Mouse (Mus musculus) liver, embryonic 16.5 days (tissue): ENCODE measurements around the gene Naglu. TPM values are rescaled to one million over a fixed set of nuclear protein-coding genes. Genes with fewer than 3 reads are reported as not detected.

Source experiments
- ATAC-seq: fragments of 200-750 bp; cut with Nextera tagmentation; 2 replicates; pipeline ENCODE4 v1.8.0; 2017; ENCODE audit warnings: low read depth, mild to moderate bottlenecking, moderate number of reproducible peaks, moderate library complexity
- H3K27ac ChIP-seq: fragments of 300-500 bp; sonication (generic); 2 replicates; pipeline ENCODE4 v1.5.1; 2014; ENCODE audit warnings: mild to moderate bottlenecking, low read length
- H3K27me3 ChIP-seq: fragments of 300-500 bp; sonication (generic); 2 replicates; pipeline ENCODE4 v1.6.1; 2014; ENCODE audit warnings: low read depth, low read length, mixed read lengths; ENCODE audit not compliant: control insufficient read depth, insufficient read depth
- H3K36me3 ChIP-seq: fragments of 300-500 bp; sonication (generic); 2 replicates; pipeline ENCODE4 v1.6.1; 2014; ENCODE audit warnings: mild to moderate bottlenecking; ENCODE audit not compliant: control insufficient read depth, insufficient read depth
- H3K4me1 ChIP-seq: fragments of 300-500 bp; sonication (generic); 2 replicates; pipeline ENCODE4 v1.6.1; 2014; ENCODE audit warnings: low read depth, low read length, mixed read lengths; ENCODE audit not compliant: control insufficient read depth
- H3K4me2 ChIP-seq: fragments of 300-500 bp; sonication (generic); 2 replicates; pipeline ENCODE4 v1.6.1; 2014; ENCODE audit warnings: low read depth, low read length, mixed read lengths
- H3K4me3 ChIP-seq: fragments of 300-500 bp; sonication (generic); 2 replicates; pipeline ENCODE4 v1.5.1; 2014; ENCODE audit warnings: low read depth, mild to moderate bottlenecking, low read length
- H3K9ac ChIP-seq: fragments of 300-500 bp; sonication (generic); 2 replicates; pipeline ENCODE4 v1.6.1; 2014; ENCODE audit warnings: low read depth, low read length
- H3K9me3 ChIP-seq: fragments of 300-500 bp; sonication (generic); replicated peaks from 2 replicates; pipeline ENCODE4 v1.6.1; 2016; ENCODE audit warnings: low read length; ENCODE audit not compliant: control insufficient read depth
- WGBS: fragments of 180-500 bp; shearing (Covaris S2); extraction: QIAGEN DNeasy Blood & Tissue Kit; methylation state at CpG from one replicate; pipeline ENCODE4 v1.1.7; 2014; ENCODE audit not compliant: insufficient replicate concordance; 5-methylcytosine and 5-hydroxymethylcytosine counted together
- polyA plus RNA-seq: library from polyadenylated mRNA; unstranded; fragments of >200 nt; fragmentation: Nextera tagmentation; extraction: Ambion mirVana; gene quantifications from 2 replicates; pipeline ENCODE4 v1.2.1, GENCODE M21; 2015

Naglu gene
- polyA plus RNA-seq, 1 experiment from 2014 or later, result 7.2 TPM

DNA sequence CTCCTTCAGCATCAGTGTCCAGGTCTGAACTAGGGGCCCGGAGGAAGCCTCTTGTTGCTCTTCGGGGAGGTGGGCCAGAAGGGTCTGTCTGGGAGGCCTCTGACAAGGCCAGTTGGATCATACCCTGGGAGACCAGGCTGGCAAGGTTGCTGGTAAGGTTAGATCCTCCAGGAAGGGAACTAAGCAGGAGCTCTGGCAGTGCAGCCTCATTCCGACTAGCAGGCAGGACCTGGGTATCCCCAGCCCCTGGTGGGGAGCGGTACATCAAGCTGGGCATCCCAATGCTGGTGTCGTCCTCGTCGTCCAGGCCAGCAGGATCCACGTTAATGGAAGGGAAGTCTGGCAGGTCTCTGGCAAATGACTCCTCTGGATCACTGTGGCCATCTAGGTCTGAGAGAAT is 28.4 kb downstream of the Naglu start:
- no peak overlapping the region for H3K4me2 ChIP-seq
- WGBS, result 82% methylated on average over 8 of the region's 8 CpGs
- no peak overlapping the region for H3K4me3 ChIP-seq
- no peak overlapping the region for H3K9ac ChIP-seq
- peaks cover 48% of the 10 kb centered on the region for H3K36me3 ChIP-seq
- H3K27me3 ChIP-seq, result no peaks in the 10 kb centered on the region
- no peaks in the 10 kb centered on the region for H3K9me3 ChIP-seq
- H3K27ac ChIP-seq, result no peak overlapping the region
- ATAC-seq, result no peak
- H3K4me1 ChIP-seq, result peaks cover 18% of the 10 kb centered on the region

GRCm38 (mm10) chr11:101103011-101103410 is 33.2 kb downstream of the Naglu start:
- no peak for ATAC-seq
- no peaks in the 10 kb centered on the region for H3K9me3 ChIP-seq
- H3K4me2 ChIP-seq, result no peak overlapping the region
- 83% methylated on average over 5 of the region's 5 CpGs for WGBS
- no peaks in the 10 kb centered on the region for H3K4me1 ChIP-seq
- H3K27me3 ChIP-seq, result no peaks in the 10 kb centered on the region
- H3K9ac ChIP-seq, result no peak overlapping the region
- no peak overlapping the region for H3K4me3 ChIP-seq
- no peak overlapping the region for H3K27ac ChIP-seq
- H3K36me3 ChIP-seq, result peaks cover 46% of the 10 kb centered on the region

DNA sequence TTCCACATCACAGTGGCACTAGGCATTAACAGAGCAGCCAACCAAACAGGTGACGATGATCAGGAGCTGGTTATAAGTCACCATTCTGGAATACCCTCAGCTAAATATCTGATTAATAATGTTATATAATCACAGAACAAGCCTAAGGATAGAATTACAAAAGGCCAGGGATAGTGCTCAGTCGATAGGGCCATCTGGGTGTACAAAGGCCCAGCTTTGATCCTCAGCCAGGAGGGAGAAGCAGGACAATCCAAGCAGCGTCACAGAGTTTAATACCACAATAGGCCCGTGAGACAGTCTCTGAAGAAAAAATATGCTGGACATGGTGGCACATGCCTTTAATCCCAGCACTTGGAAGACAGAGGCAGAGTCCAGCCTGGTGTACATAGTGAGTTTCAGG is 39.5 kb downstream of the Naglu start:
- Histone ChIP-seq H3K27ac (no peak overlapping the region), H3K4me2 (no peak overlapping the region), H3K27me3 (no peaks in the 10 kb centered on the region), H3K9me3 (no peaks in the 10 kb centered on the region), H3K36me3 (peaks cover 6% of the 10 kb centered on the region; the same call in 1 of the 2 replicates), H3K9ac (no peak overlapping the region), H3K4me3 (no peak overlapping the region), H3K4me1 (no peaks in the 10 kb centered on the region; the same call in 1 of the 2 replicates)
- ATAC-seq, result no peak
- 87% methylated on average over 4 of the region's 4 CpGs for WGBS

- Histone ChIP-seq H3K4me2 (no peak overlapping the region), H3K4me3 (no peak overlapping the region), H3K27me3 (no peaks in the 10 kb centered on the region), H3K4me1 (no peaks in the 10 kb centered on the region; the same call in 1 of the 2 replicates), H3K36me3 (peaks cover 2% of the 10 kb centered on the region; the same call in 1 of the 2 replicates), H3K9me3 (no peaks in the 10 kb centered on the region), H3K27ac (no peak overlapping the region), H3K9ac (no peak overlapping the region)
- no peak for ATAC-seq
- WGBS, result 51% methylated on average over 5 of the region's 5 CpGs
These were observed 40.9 kb downstream of the Naglu start for GRCm38 (mm10) chr11:101110708-101111107.

- H3K36me3 ChIP-seq, result no peaks in the 10 kb centered on the region
- peaks cover 3% of the 10 kb centered on the region; the same call in 1 of the 2 replicates for H3K4me1 ChIP-seq
- no peaks in the 10 kb centered on the region for H3K27me3 ChIP-seq
- H3K4me3 ChIP-seq, result no peak overlapping the region
- ATAC-seq, result no peak
- H3K9me3 ChIP-seq, result no peaks in the 10 kb centered on the region
- H3K9ac ChIP-seq, result no peak overlapping the region
- no peak overlapping the region for H3K4me2 ChIP-seq
- 82% methylated on average over 4 of the region's 4 CpGs for WGBS
- no peak overlapping the region for H3K27ac ChIP-seq
These were observed 41.4 kb downstream of the Naglu start for GRCm38 (mm10) chr11:101111178-101111577.

- H3K27ac ChIP-seq, result no peak overlapping the region
- H3K9me3 ChIP-seq, result no peaks in the 10 kb centered on the region
- H3K4me1 ChIP-seq, result peaks cover 3% of the 10 kb centered on the region; the same call in 1 of the 2 replicates
- H3K27me3 ChIP-seq, result no peaks in the 10 kb centered on the region
- no peak for ATAC-seq
- WGBS, result 89% methylated on average over 3 of the region's 3 CpGs
- no peak overlapping the region for H3K4me3 ChIP-seq
- H3K9ac ChIP-seq, result no peak overlapping the region
- peaks cover 2% of the 10 kb centered on the region; the same call in 1 of the 2 replicates for H3K36me3 ChIP-seq
- no peak overlapping the region for H3K4me2 ChIP-seq
These were observed 42.4 kb downstream of the Naglu start for GRCm38 (mm10) chr11:101112186-101112585.

GRCm38 (mm10) chr11:101115564-101115963 is 45.8 kb downstream of the Naglu start:
- no peak overlapping the region for H3K27ac ChIP-seq

DNA sequence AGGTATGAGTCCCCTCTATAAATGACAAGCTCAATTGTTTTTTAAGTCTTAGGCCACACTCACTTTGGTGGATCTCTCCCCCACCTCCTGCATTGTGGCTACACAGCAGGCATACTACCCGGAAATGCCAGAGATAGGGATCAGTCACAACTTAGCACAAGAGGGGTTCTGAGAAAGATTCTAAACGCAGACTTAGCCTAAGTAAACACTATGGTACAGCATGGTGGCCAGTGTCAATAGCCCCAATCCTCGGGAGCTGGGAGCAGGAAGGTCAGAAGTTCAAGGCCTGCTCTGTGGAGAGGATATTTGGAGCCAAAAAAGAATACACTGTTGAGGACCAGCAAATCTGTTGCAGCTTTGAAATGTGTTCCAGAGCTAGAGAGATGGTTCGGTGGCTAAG is 48.3 kb downstream of the Naglu start:
- Histone ChIP-seq H3K36me3 (peaks cover 6% of the 10 kb centered on the region), H3K4me1 (peaks cover 24% of the 10 kb centered on the region), H3K4me2 (peak overlapping the region; percentile 77), H3K9ac (peak overlapping the region; percentile 83), H3K4me3 (peak overlapping the region; percentile 79), H3K9me3 (no peaks in the 10 kb centered on the region), H3K27me3 (no peaks in the 10 kb centered on the region), H3K27ac (peak overlapping the region; percentile 1; the same call in 1 of the 2 replicates)
- ATAC-seq, result no peak
- WGBS, result 23% methylated on average over 4 of the region's 4 CpGs

More at GRCm38 (mm10) chr11:101115564-101115963, 45.8 kb downstream of the Naglu start:
- 70% methylated on average over 2 of the region's 2 CpGs for WGBS
- Histone ChIP-seq H3K4me1 (peaks cover 14% of the 10 kb centered on the region), H3K27me3 (no peaks in the 10 kb centered on the region), H3K9ac (no peak overlapping the region), H3K9me3 (no peaks in the 10 kb centered on the region), H3K4me3 (no peak overlapping the region), H3K36me3 (peaks cover 2% of the 10 kb centered on the region; the same call in 1 of the 2 replicates), H3K4me2 (no peak overlapping the region)
- ATAC-seq, result no peak

DNA sequence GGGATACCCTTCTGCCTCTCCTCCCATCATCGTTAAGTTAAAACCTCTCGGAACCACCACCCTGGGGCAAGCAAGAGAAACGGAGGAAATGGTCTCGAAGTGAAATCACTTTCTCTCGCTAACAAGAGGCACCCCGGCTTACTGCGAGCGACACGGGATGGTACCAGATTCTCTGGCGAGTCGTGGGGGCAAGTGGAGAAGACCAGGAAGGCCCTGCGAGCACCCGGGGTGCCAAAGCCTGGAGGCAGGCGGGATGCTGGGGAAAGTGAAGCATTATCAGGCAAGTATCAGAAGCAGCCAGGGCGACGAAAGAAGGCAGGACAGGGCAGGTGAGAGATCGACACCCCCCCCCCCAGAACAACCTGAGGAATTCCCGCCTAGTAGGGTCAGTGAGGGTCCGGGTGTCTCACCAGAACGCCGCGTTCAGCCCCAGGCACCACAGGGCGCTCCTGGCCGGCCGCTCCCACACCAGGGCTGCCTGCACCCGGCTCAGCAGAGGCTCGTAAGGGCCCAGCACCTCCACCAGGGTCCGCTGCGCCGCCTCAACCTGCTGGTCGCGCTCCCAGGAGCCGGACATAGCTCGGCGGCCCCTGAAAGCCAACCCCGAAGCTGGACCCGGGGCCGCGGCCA is 49.4 kb downstream of the Naglu start:
- Histone ChIP-seq H3K27me3 (no peaks in the 10 kb centered on the region), H3K4me3 (peak overlapping the region; percentile 79), H3K9me3 (no peaks in the 10 kb centered on the region), H3K27ac (peak overlapping the region; percentile 91), H3K4me2 (peak overlapping the region; percentile 77), H3K36me3 (peaks cover 6% of the 10 kb centered on the region), H3K4me1 (peaks cover 24% of the 10 kb centered on the region), H3K9ac (peak overlapping the region; percentile 83)
- under 1% methylated on average over 39 of the region's 39 CpGs for WGBS
- peak; percentile 65 for ATAC-seq
